Mouse (Mus musculus) E14TG2a.4 (cell line): ENCODE measurements around the gene Cd164.

Experiments used
- CTCF ChIP-seq: conservative IDR thresholded peaks from 2 replicates; pipeline ENCODE4 v1.5.1; 2014; ENCODE audit warnings: low read length
- POU5F1 ChIP-seq: IDR thresholded peaks from 2 replicates; pipeline ENCODE4 v1.6.1; 2014; ENCODE audit warnings: low read length, borderline replicate concordance

- TF ChIP-seq CTCF (no peak), POU5F1 (no peak)
Observed at GRCm38 (mm10) chr10:41575451-41576327, 56.5 kb downstream of the Cd164 start.
